Mouse (Mus musculus) hindbrain, embryonic 12.5 days (tissue): Measurements from ENCODE around the gene Nipbl. TPM values are rescaled to one million over a fixed set of nuclear protein-coding genes. Genes with fewer than 3 reads are reported as not detected.

Source experiments
- ATAC-seq: fragments of 200-750 bp; cut with Nextera tagmentation; 2 replicates; pipeline ENCODE4 v1.8.0; 2017; ENCODE audit warnings: moderate TSS enrichment; ENCODE audit not compliant: low FRiP score
- H3K27ac ChIP-seq: fragments of 300-500 bp; sonication (generic); 2 replicates; pipeline ENCODE4 v1.5.1; 2016; ENCODE audit warnings: mild to moderate bottlenecking
- H3K27me3 ChIP-seq: fragments of 300-500 bp; sonication (generic); 2 replicates; pipeline ENCODE4 v1.6.1; 2016; ENCODE audit warnings: mild to moderate bottlenecking
- H3K36me3 ChIP-seq: fragments of 300-500 bp; sonication (generic); 2 replicates; pipeline ENCODE4 v1.6.1; 2016; ENCODE audit warnings: mild to moderate bottlenecking
- H3K4me1 ChIP-seq: fragments of 300-500 bp; sonication (generic); 2 replicates; pipeline ENCODE4 v1.6.1; 2016
- H3K4me2 ChIP-seq: fragments of 300-500 bp; sonication (generic); replicated peaks from 2 replicates; pipeline ENCODE4 v1.6.1; 2016; ENCODE audit warnings: mild to moderate bottlenecking
- H3K4me3 ChIP-seq: fragments of 300-500 bp; sonication (generic); 2 replicates; pipeline ENCODE4 v1.5.1; 2016; ENCODE audit warnings: mild to moderate bottlenecking
- H3K9ac ChIP-seq: fragments of 300-500 bp; sonication (generic); 2 replicates; pipeline ENCODE4 v1.6.1; 2016; ENCODE audit warnings: mild to moderate bottlenecking, moderate library complexity
- H3K9me3 ChIP-seq: fragments of 300-500 bp; sonication (generic); replicated peaks from 2 replicates; pipeline ENCODE4 v1.6.1; 2016; ENCODE audit warnings: mild to moderate bottlenecking
- WGBS: fragments of 180-500 bp; shearing (Covaris S2); methylation state at CpG from one replicate; pipeline ENCODE4 v1.1.7; 2016; 5-methylcytosine and 5-hydroxymethylcytosine counted together
- polyA plus RNA-seq: library from polyadenylated mRNA; unstranded; fragments of >200 nt; fragmentation: Nextera tagmentation; extraction: Ambion mirVana; gene quantifications from 2 replicates; pipeline ENCODE4 v1.2.1, GENCODE M21; 2016

The Nipbl gene
- polyA plus RNA-seq, 1 experiment from 2014 or later: 23.2 TPM

DNA sequence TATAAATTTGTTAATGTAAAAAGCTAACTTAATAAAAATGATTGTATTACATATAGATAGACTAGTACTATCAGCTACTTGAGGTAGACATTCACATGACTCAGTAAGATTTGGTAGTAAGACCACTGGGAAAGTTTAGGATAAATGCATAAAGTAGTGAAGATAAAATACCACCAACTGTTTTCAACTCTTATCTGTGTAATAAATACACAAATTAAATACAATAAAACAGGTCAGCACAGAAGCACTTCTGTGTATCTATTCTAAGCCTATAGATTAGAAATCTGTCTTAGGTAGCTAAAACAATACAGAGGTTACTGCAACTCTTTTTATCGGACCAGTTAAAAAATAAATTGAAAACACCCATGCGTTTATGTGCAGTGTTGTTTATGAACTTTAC is 119.4 kb downstream of the Nipbl start:
- Histone ChIP-seq H3K4me1 (no peaks in the 10 kb centered on the region), H3K27ac (no peak overlapping the region), H3K4me2 (no peak overlapping the region), H3K27me3 (no peaks in the 10 kb centered on the region), H3K9me3 (no peaks in the 10 kb centered on the region), H3K9ac (no peak overlapping the region), H3K4me3 (no peak overlapping the region), H3K36me3 (peaks cover 56% of the 10 kb centered on the region)
- ATAC-seq: no peak
- 95% methylated on average over 2 of the region's 2 CpGs for WGBS

DNA sequence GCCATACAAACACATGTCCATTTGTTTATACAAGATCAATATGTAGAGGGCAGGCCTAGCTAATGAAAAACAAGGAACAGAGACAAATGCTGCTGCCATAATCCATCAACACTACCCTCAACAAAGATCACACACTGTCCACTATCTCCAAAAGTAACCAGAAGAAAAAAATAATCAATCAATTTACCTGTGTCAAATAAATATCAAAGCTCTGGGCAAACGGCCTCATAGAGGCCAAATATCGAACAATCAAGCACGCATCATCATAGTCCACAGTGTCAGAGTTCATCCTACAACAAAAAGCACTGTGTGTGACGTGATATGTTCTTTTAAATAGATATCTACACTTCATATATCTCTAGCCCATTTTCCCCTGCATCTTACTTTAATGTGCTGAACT is 120.2 kb downstream of the Nipbl start:
- no peaks in the 10 kb centered on the region for H3K4me1 ChIP-seq
- peaks cover 56% of the 10 kb centered on the region for H3K36me3 ChIP-seq
- no peak overlapping the region for H3K4me2 ChIP-seq
- no peak for ATAC-seq
- H3K9me3 ChIP-seq: no peaks in the 10 kb centered on the region
- H3K27me3 ChIP-seq: no peaks in the 10 kb centered on the region
- no peak overlapping the region for H3K27ac ChIP-seq
- no peak overlapping the region for H3K4me3 ChIP-seq
- 97% methylated on average over 4 of the region's 4 CpGs for WGBS
- H3K9ac ChIP-seq: no peak overlapping the region

DNA sequence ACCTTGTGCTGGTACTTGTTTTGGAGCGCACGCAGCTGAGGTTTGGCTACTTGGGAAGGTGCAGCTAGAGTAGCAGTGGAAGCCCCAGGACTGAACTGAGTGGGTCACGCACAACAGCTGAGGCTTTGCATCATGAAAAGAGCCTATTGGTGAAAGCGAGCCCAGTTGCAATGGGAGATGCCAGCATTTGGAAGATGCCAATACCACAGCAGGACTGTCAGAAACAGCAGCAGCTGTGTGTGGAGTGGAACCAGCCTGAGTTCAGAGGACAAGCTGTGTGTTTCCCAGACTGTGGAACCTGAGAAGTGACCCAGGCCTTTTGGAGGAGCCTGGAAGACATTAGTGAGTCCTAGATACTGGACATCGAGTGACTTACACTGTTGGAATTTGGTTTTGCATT is 122.8 kb downstream of the Nipbl start:
- no peaks in the 10 kb centered on the region for H3K4me1 ChIP-seq
- no peak overlapping the region for H3K4me3 ChIP-seq
- no peak overlapping the region for H3K9ac ChIP-seq
- 94% methylated on average over 5 of the region's 5 CpGs for WGBS
- no peaks in the 10 kb centered on the region for H3K27me3 ChIP-seq
- no peak for ATAC-seq
- H3K27ac ChIP-seq: no peak overlapping the region
- no peaks in the 10 kb centered on the region for H3K9me3 ChIP-seq
- no peak overlapping the region for H3K4me2 ChIP-seq
- H3K36me3 ChIP-seq: peaks cover 58% of the 10 kb centered on the region

DNA sequence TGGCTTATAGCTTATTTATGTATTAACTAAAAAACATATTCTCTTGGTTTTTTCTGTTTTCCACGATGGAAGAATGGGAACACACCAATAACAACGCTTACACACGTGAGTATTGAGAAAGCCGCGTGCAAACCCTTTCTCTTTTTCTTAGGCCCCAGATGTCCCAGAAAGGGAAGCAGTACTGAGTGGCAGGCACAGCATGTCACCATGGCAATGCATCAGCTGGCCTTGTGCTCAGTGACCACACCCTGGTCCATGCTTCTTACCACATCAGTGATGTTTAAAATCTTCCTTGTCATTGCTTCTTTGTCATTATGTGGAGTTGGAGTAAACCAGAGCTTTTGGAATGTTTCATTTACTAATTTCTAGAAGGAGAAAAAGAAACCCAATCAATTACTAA is 125.1 kb downstream of the Nipbl start:
- no peak overlapping the region for H3K27ac ChIP-seq
- WGBS: 94% methylated on average over 5 of the region's 5 CpGs
- no peaks in the 10 kb centered on the region for H3K4me1 ChIP-seq
- H3K27me3 ChIP-seq: no peaks in the 10 kb centered on the region
- H3K9ac ChIP-seq: no peak overlapping the region
- no peak overlapping the region for H3K4me3 ChIP-seq
- ATAC-seq: no peak
- no peak overlapping the region for H3K4me2 ChIP-seq
- no peaks in the 10 kb centered on the region for H3K9me3 ChIP-seq
- peaks cover 45% of the 10 kb centered on the region for H3K36me3 ChIP-seq

DNA sequence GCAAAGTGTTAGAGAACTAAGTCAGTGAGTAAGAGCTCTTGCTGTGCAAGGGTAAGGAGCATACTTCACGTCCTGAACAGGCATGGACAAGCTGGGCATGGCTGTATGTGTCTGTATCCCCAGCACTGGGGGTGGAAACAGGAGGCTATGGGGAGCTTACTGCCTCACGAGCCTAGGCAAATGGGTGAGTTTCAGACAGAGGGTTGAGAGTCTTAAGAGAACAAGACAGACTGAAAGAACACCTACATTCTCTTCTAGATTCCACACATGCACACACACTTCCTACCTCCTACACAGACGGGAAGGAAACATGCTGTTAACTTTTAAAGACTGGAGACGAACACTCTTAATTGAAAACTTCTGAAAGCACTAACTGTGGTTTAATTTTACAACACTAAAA is 126.9 kb downstream of the Nipbl start:
- H3K4me2 ChIP-seq: no peak overlapping the region
- ATAC-seq: no peak
- 87% methylated on average over 4 of the region's 4 CpGs for WGBS
- H3K9me3 ChIP-seq: no peaks in the 10 kb centered on the region
- H3K4me1 ChIP-seq: no peaks in the 10 kb centered on the region
- no peak overlapping the region for H3K4me3 ChIP-seq
- H3K27me3 ChIP-seq: no peaks in the 10 kb centered on the region
- H3K36me3 ChIP-seq: peaks cover 42% of the 10 kb centered on the region
- H3K9ac ChIP-seq: no peak overlapping the region
- H3K27ac ChIP-seq: no peak overlapping the region

GRCm38 (mm10) chr15:8305474-8305873 is 138.8 kb downstream of the Nipbl start:
- Histone ChIP-seq H3K27ac (no peak overlapping the region), H3K9me3 (no peaks in the 10 kb centered on the region), H3K4me2 (no peak overlapping the region), H3K4me1 (no peaks in the 10 kb centered on the region), H3K9ac (no peak overlapping the region), H3K4me3 (no peak overlapping the region), H3K36me3 (peaks cover 60% of the 10 kb centered on the region), H3K27me3 (no peaks in the 10 kb centered on the region)
- 93% methylated on average over 1 of the region's 1 CpGs for WGBS
- ATAC-seq: no peak

GRCm38 (mm10) chr15:8302944-8303343 is 141.3 kb downstream of the Nipbl start:
- ATAC-seq: no peak
- 94% methylated on average over 10 of the region's 10 CpGs for WGBS
- H3K9me3 ChIP-seq: no peaks in the 10 kb centered on the region
- no peak overlapping the region for H3K4me3 ChIP-seq
- H3K27ac ChIP-seq: no peak overlapping the region
- H3K36me3 ChIP-seq: peaks cover 73% of the 10 kb centered on the region
- no peak overlapping the region for H3K4me2 ChIP-seq
- H3K27me3 ChIP-seq: no peaks in the 10 kb centered on the region
- H3K4me1 ChIP-seq: no peaks in the 10 kb centered on the region
- no peak overlapping the region for H3K9ac ChIP-seq

DNA sequence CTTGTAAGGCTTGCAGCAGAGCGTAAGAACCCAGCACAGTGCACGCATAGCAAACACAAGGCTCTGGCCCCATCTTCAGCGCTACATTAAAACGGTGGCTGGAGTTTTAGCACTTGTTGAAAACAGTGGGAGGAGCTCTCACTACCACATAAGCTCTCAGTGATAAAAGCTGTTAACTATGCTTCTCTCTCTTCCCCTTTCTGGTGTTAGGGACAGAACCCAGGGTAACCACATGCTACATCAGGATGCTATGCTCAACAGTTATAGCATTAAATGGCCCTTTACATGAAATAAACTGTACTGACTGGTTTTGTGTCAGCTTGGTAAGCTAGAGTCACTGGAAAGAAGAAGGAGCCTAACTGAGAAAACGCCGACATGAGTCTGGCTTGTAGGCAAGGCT is 150.1 kb downstream of the Nipbl start:
- Histone ChIP-seq H3K36me3 (peaks cover 68% of the 10 kb centered on the region), H3K9ac (no peak overlapping the region), H3K4me3 (no peak overlapping the region), H3K4me1 (no peaks in the 10 kb centered on the region), H3K4me2 (no peak overlapping the region), H3K9me3 (no peaks in the 10 kb centered on the region), H3K27ac (no peak overlapping the region), H3K27me3 (no peaks in the 10 kb centered on the region)
- WGBS: 91% methylated on average over 6 of the region's 6 CpGs
- no peak for ATAC-seq

GRCm38 (mm10) chr15:8291251-8291650 is 153.0 kb downstream of the Nipbl start:
- Histone ChIP-seq H3K36me3 (peaks cover 48% of the 10 kb centered on the region), H3K9ac (no peak overlapping the region), H3K4me2 (no peak overlapping the region), H3K9me3 (no peaks in the 10 kb centered on the region), H3K4me3 (no peak overlapping the region), H3K27me3 (no peaks in the 10 kb centered on the region), H3K27ac (no peak overlapping the region), H3K4me1 (no peaks in the 10 kb centered on the region)
- WGBS: 93% methylated on average over 14 of the region's 14 CpGs
- no peak for ATAC-seq

- WGBS: 93% methylated on average over 2 of the region's 2 CpGs
- Histone ChIP-seq H3K4me3 (no peak overlapping the region), H3K27me3 (no peaks in the 10 kb centered on the region), H3K36me3 (no peaks in the 10 kb centered on the region), H3K4me1 (peaks cover 2% of the 10 kb centered on the region; the same call in 1 of the 2 replicates), H3K9ac (no peak overlapping the region), H3K9me3 (no peaks in the 10 kb centered on the region), H3K27ac (no peak overlapping the region), H3K4me2 (no peak overlapping the region)
- no peak for ATAC-seq
These were observed 162.1 kb downstream of the Nipbl start for GRCm38 (mm10) chr15:8282155-8282554.

DNA sequence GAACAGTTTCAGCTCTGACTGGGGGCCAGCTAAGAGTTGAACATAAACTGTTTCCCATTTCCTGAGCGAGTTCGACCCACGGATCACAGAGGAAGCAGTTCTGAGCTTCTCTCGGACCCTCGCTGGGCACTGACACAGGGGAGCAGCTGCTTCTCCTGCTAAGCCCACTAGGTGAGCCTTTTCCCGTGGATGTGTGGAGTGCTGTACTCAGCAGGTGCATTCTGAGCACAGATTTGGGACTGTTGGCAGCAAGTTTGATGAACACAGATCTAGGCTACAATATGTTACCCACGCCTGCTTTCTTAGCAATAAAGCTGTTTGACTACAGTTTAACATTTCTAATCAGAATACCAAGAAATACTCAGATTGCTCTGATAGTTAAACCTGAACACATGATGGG is 162.6 kb downstream of the Nipbl start:
- H3K27ac ChIP-seq: no peak overlapping the region
- H3K9ac ChIP-seq: no peak overlapping the region
- ATAC-seq: no peak
- no peaks in the 10 kb centered on the region for H3K9me3 ChIP-seq
- no peak overlapping the region for H3K4me3 ChIP-seq
- no peak overlapping the region for H3K4me2 ChIP-seq
- 82% methylated on average over 7 of the region's 7 CpGs for WGBS
- peaks cover 2% of the 10 kb centered on the region; the same call in 1 of the 2 replicates for H3K4me1 ChIP-seq
- no peaks in the 10 kb centered on the region for H3K27me3 ChIP-seq
- no peaks in the 10 kb centered on the region for H3K36me3 ChIP-seq

DNA sequence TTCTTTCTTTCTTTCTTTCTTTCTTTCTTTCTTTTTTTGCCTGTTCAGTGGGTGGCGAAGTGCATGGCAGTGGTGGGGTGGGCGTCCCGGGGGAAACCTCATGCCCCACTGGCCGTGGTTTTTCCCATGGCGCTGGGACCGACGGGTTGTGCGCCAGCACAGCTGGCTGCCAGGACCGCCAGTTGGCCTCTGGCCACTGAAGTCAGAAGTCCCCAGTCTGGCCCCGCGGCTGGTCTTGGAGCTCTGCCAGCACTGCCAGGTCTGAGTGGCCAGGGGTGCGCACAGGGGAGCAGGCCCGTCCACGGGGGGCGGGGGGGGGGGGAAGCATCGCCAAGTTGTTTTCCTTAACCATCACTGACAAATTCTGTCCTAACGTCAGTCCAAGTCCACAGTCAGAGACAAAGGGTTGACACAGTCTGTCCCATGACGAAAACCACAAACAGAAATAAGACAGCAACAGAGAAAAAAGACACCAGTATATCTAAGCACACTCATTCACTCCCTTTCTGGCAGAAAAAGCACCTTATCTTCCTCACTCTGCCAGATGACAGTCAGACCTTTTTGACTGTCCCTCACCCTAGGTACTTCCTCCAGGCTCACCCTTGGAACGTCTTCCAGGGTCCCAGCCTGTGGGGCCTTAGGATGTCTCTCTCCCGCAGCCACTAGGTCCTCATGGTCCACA is 164.2 kb downstream of the Nipbl start:
- 71% methylated on average over 18 of the region's 20 CpGs for WGBS
- Histone ChIP-seq H3K27ac (no peak overlapping the region), H3K9me3 (0 out of 2 replicates have a peak, but pooled peaks cover under 1% of the 10 kb centered on the region), H3K4me2 (peak overlapping the region; percentile 54), H3K36me3 (peaks cover 5% of the 10 kb centered on the region; the same call in 1 of the 2 replicates), H3K4me1 (peaks cover 2% of the 10 kb centered on the region; the same call in 1 of the 2 replicates), H3K9ac (no peak overlapping the region), H3K27me3 (no peaks in the 10 kb centered on the region), H3K4me3 (peak overlapping the region; percentile 17)
- ATAC-seq: peak; percentile 54

GRCm38 (mm10) chr15:8279320-8279779 is 164.9 kb downstream of the Nipbl start:
- 39% methylated on average over 16 of the region's 17 CpGs for WGBS
- Histone ChIP-seq H3K4me3 (peak overlapping the region; percentile 29), H3K4me2 (peak overlapping the region; percentile 54), H3K36me3 (peaks cover 11% of the 10 kb centered on the region; the same call in 1 of the 2 replicates), H3K27ac (no peak overlapping the region), H3K4me1 (peaks cover 2% of the 10 kb centered on the region; the same call in 1 of the 2 replicates), H3K9ac (peak overlapping the region; percentile 51; the same call in 1 of the 2 replicates), H3K27me3 (no peaks in the 10 kb centered on the region), H3K9me3 (0 out of 2 replicates have a peak, but pooled peaks cover 4% of the 10 kb centered on the region)
- ATAC-seq: no peak
